Mouse (Mus musculus) lung, postnatal 0 days (tissue): ENCODE measurements at regions not wholly inside any gene's neighbourhood (a gene's known extent, or its start where the extent isn't known, plus 50 kb on each side); places are given as distances from the start of the nearest gene placed in this dataset.

ENCODE experiments used
- CTCF ChIP-seq: IDR thresholded peaks from 2 replicates; pipeline ENCODE4 v1.5.1; 2016; ENCODE audit warnings: antibody characterized with exemption, mild to moderate bottlenecking
- EP300 ChIP-seq: IDR thresholded peaks from 2 replicates; pipeline ENCODE4 v1.6.1; 2016; ENCODE audit warnings: antibody characterized with exemption, mild to moderate bottlenecking, control low read depth

DNA sequence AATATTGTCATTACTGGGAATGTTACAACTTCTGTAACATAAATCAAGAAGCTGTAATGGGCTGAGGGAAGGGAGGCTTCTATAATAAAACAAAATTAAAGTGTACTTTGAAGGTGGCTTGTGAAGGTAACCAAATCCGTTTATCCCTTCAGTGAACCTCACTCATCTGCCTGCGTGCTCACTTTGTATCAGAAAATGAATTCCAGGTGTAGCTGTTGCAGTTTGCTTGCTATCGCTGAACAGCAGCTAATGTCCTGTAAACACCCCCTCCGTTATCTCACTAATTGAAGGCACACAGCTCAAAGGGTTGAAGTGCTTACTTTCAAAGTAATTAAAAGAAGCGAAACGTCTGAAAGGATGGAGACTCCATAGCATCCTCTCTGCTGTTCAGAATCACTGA, 547.2 kb upstream of the Adam34 start:
- TF ChIP-seq CTCF = no peak
- no peak for TF ChIP-seq EP300
